Mouse (Mus musculus): ENCODE results near the gene Taf13.

DNA sequence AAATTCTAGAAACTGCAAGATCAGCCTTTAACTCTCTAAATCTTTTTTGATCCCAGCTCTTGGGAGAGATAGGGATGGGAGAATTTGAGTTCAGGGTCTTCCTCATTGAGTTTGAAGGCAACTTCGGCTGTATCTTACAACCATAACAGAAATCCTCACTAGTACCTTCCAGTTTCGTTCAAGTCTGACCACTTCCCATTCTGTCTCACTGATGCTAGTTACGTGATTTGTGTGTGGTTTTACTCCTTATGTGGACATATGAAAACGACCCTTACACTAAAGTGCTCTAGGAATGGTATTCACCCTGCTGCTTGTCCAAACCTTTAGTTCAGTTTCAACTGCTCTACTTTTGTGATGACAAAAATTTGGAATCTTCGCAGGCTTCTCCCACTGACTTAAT lies 2.5 kb downstream of the Taf13 start:
- TF ChIP-seq CTCF (conservative IDR thresholded peaks at IDR 0.05; ENCODE audit: insufficient read depth, insufficient read length, low read depth, low read length) (no peak), POLR2A (IDR thresholded peaks at IDR 0.05; ENCODE audit: low read depth, low read length) (no peak)
